Mouse (Mus musculus) CH12.LX (cell line): Measurements from ENCODE around the gene A630001G21Rik. TPM values are rescaled to one million over a fixed set of nuclear protein-coding genes. Genes with fewer than 3 reads are reported as not detected.

Experiments
- DNase-seq: peaks from one replicate; pipeline ENCODE4 v3.0.0-alpha.2; 2013; ENCODE audit errors: extremely low read depth
- H3K27ac ChIP-seq: 2 replicates; pipeline ENCODE4 v1.5.1; 2012; ENCODE audit warnings: low read depth, mild to moderate bottlenecking, control low read depth, moderate library complexity; ENCODE audit not compliant: insufficient read depth
- H3K27me3 ChIP-seq: replicated peaks from 2 replicates; pipeline ENCODE3; 2012; ENCODE audit warnings: inconsistent platforms
- H3K36me3 ChIP-seq, 2 experiments: replicated peaks in 1 of 2; 2 replicates each; pipeline versions ENCODE3 to v1.6.1; 2012; ENCODE audit warnings: inconsistent platforms in 1 of 2, low read length in 1 of 2, mild to moderate bottlenecking in 1 of 2, mixed read lengths in 1 of 2, moderate library complexity in 1 of 2; ENCODE audit not compliant: control insufficient read depth in 1 of 2, insufficient read depth in 1 of 2
- H3K4me1 ChIP-seq, 2 experiments: 2 replicates each; pipeline ENCODE4 v1.6.1; 2012; ENCODE audit warnings: inconsistent platforms in 1 of 2, moderate library complexity in 1 of 2; ENCODE audit not compliant: insufficient read depth in 2 of 2, control insufficient read depth in 1 of 2
- H3K4me2 ChIP-seq: 2 replicates; pipeline ENCODE4 v1.6.1; 2012; ENCODE audit warnings: low read depth, mild to moderate bottlenecking, control low read depth; ENCODE audit not compliant: poor library complexity, insufficient read depth, severe bottlenecking
- H3K4me3 ChIP-seq, 3 experiments: fragments of 150-350 bp in 1 of 3; sonication (generic) in 1 of 3; replicated peaks in 1 of 3; 2 replicates each; pipeline versions ENCODE3 to v1.5.1; 2011 to 2012; ENCODE audit warnings: low read depth in 2 of 3, low read length in 2 of 3, mild to moderate bottlenecking in 2 of 3, moderate library complexity in 2 of 3, control low read depth in 1 of 3, improper control_type of control experiment in 1 of 3, inconsistent platforms in 1 of 3, mixed read lengths in 1 of 3; ENCODE audit not compliant: poor library complexity in 1 of 3
- H3K79me2 ChIP-seq: replicated peaks from 2 replicates; pipeline ENCODE4 v1.6.1; 2012; ENCODE audit warnings: mild to moderate bottlenecking, moderate library complexity; ENCODE audit not compliant: control insufficient read depth, poor library complexity, insufficient read depth, severe bottlenecking; ENCODE audit errors: extremely low read depth
- H3K9ac ChIP-seq: 2 replicates; pipeline ENCODE4 v1.6.1; 2012; ENCODE audit warnings: low read depth, mild to moderate bottlenecking, control low read depth, moderate library complexity; ENCODE audit not compliant: insufficient read depth
- H3K9me3 ChIP-seq: replicated peaks from 2 replicates; pipeline ENCODE3; 2012; ENCODE audit warnings: low read length, inconsistent platforms, mixed read lengths
- BHLHE40 ChIP-seq: IDR thresholded peaks from 2 replicates; pipeline ENCODE4 v1.6.1; 2011; ENCODE audit warnings: mild to moderate bottlenecking, low read depth, low read length, improper control_type of control experiment
- CHD2 ChIP-seq: IDR thresholded peaks from 2 replicates; pipeline ENCODE4 v1.6.1; 2011; ENCODE audit warnings: low read length, improper control_type of control experiment
- E2F4 ChIP-seq: IDR thresholded peaks from 2 replicates; pipeline ENCODE4 v1.6.1; 2011; ENCODE audit warnings: low read depth, low read length, improper control_type of control experiment; ENCODE audit not compliant: insufficient replicate concordance
- GABPA ChIP-seq: IDR thresholded peaks from 2 replicates; pipeline ENCODE4 v1.6.1; 2012; ENCODE audit warnings: low read depth, low read length, improper control_type of control experiment, inconsistent platforms; ENCODE audit not compliant: insufficient replicate concordance
- HCFC1 ChIP-seq: IDR thresholded peaks from 2 replicates; pipeline ENCODE4 v1.6.1; 2012; ENCODE audit warnings: low read depth, mild to moderate bottlenecking, inconsistent platforms, low read length, improper control_type of control experiment
- JUND ChIP-seq: conservative IDR thresholded peaks from 2 replicates; pipeline ENCODE4 v1.6.1; 2011; ENCODE audit warnings: low read depth, low read length, improper control_type of control experiment
- MAX ChIP-seq: IDR thresholded peaks from 2 replicates; pipeline ENCODE4 v1.6.1; 2011; ENCODE audit warnings: low read length, improper control_type of control experiment
- NELFE ChIP-seq: IDR thresholded peaks from 2 replicates; pipeline ENCODE4 v1.6.1; 2011; ENCODE audit warnings: low read depth, low read length, improper control_type of control experiment
- POLR2AphosphoS2 ChIP-seq: IDR thresholded peaks from 2 replicates; pipeline ENCODE4 v1.6.1; 2011; ENCODE audit warnings: low read depth, low read length, improper control_type of control experiment
- RAD21 ChIP-seq: IDR thresholded peaks from 2 replicates; pipeline ENCODE4 v1.6.1; 2011; ENCODE audit warnings: low read depth, mild to moderate bottlenecking, low read length, improper control_type of control experiment, moderate library complexity
- RCOR1 ChIP-seq: conservative IDR thresholded peaks from 2 replicates; pipeline ENCODE4 v1.6.1; 2012; ENCODE audit warnings: low read depth, mild to moderate bottlenecking, inconsistent platforms, low read length, improper control_type of control experiment
- SIN3A ChIP-seq: IDR thresholded peaks from 2 replicates; pipeline ENCODE4 v1.6.1; 2012; ENCODE audit warnings: low read length, improper control_type of control experiment, inconsistent platforms
- SMC3 ChIP-seq: IDR thresholded peaks from 2 replicates; pipeline ENCODE4 v1.6.1; 2011; ENCODE audit warnings: low read depth, low read length, improper control_type of control experiment
- TBP ChIP-seq: conservative IDR thresholded peaks from 2 replicates; pipeline ENCODE4 v1.6.1; 2011; ENCODE audit warnings: low read depth, low read length, improper control_type of control experiment
- TCF12 ChIP-seq: IDR thresholded peaks from 2 replicates; pipeline ENCODE4 v1.6.1; 2014; ENCODE audit warnings: low read depth, mild to moderate bottlenecking, inconsistent platforms, low read length, improper control_type of control experiment
- UBTF ChIP-seq: IDR thresholded peaks from 2 replicates; pipeline ENCODE4 v1.6.1; 2012; ENCODE audit warnings: low read depth, mild to moderate bottlenecking, inconsistent platforms, low read length, improper control_type of control experiment, moderate library complexity
- USF1 ChIP-seq: IDR thresholded peaks from 2 replicates; pipeline ENCODE4 v1.6.1; 2014; ENCODE audit warnings: low read depth, mild to moderate bottlenecking, inconsistent platforms, low read length, improper control_type of control experiment
- USF2 ChIP-seq: conservative IDR thresholded peaks from 2 replicates; pipeline ENCODE4 v1.6.1; 2011; ENCODE audit warnings: low read depth, low read length, improper control_type of control experiment
- ZC3H11A ChIP-seq: IDR thresholded peaks from 2 replicates; pipeline ENCODE4 v1.6.1; 2012; ENCODE audit warnings: low read depth, mild to moderate bottlenecking, inconsistent platforms, low read length, improper control_type of control experiment
- ZMIZ1 ChIP-seq: IDR thresholded peaks from 2 replicates; pipeline ENCODE4 v1.6.1; 2012; ENCODE audit warnings: low read depth, mild to moderate bottlenecking, inconsistent platforms, low read length, improper control_type of control experiment
- ZNF384 ChIP-seq: IDR thresholded peaks from 2 replicates; pipeline ENCODE4 v1.6.1; 2012; ENCODE audit warnings: low read depth, low read length, improper control_type of control experiment, inconsistent platforms
- dilution Hi-C: fragments of 300-500 bp; cut with MboI; formaldehyde crosslinking; loops from 2 replicates; pipeline ENCODE4 v1.14.3; 2020; ENCODE audit warnings: low sequenced_read_pairs; ENCODE audit not compliant: extremely low pct_unique_long_range_greater_than_20kb, extremely low pct_ligation_motif_present
- in situ Hi-C: fragments of 300-500 bp; cut with MboI; formaldehyde crosslinking; loops from 3 replicates; pipeline ENCODE4 v1.14.3; 2019; ENCODE audit warnings: low sequenced_read_pairs, low pct_ligation_motif_present, low pct_unique_long_range_greater_than_20kb, mixed read lengths
- polyA plus RNA-seq: library from polyadenylated mRNA; unstranded; fragments of >175 nt; gene quantifications from 2 replicates; pipeline ENCODE4 v1.2.1, GENCODE M21; 2012; ENCODE audit warnings: low read depth; ENCODE audit not compliant: insufficient read length
- total RNA-seq, 2 experiments: library from RNA; depleted of rRNA; stranded (reverse); fragments of 300-350 nt in 1 of 2; fragments of >200 nt in 1 of 2; gene quantifications; 2 replicates each; pipeline ENCODE4 v1.2.3; 2012 to 2014

A630001G21Rik gene
- total and polyA plus RNA-seq, 3 experiments = 55.8 to 151 (median 139) TPM

GRCm38 (mm10) chr1:85692281-85692680 lies 86.2 kb downstream of the A630001G21Rik start:
- in situ Hi-C loops = no loop called here
- Histone ChIP-seq H3K4me3 (no peak overlapping the region), H3K9ac (no peak overlapping the region)

GRCm38 (mm10) chr1:85690544-85690943 lies 87.9 kb downstream of the A630001G21Rik start:
- H3K4me3 ChIP-seq = no peak overlapping the region
- no peak overlapping the region for H3K27ac ChIP-seq
- peaks cover 5 to 37% of the 10 kb centered on the region in 2 experiments for H3K36me3 ChIP-seq
- no peak overlapping the region for H3K9ac ChIP-seq
- in situ Hi-C loops = no loop called here
- dilution Hi-C loops = no loop called here
- H3K79me2 ChIP-seq = no peaks in the 10 kb centered on the region
- H3K4me2 ChIP-seq = no peak overlapping the region
- no peak for DNase-seq
- peaks cover 10 to 21% of the 10 kb centered on the region in 2 experiments for H3K4me1 ChIP-seq
- H3K9me3 ChIP-seq = peaks cover 2% of the 10 kb centered on the region
- no peak for TF ChIP-seq NELFE
- no peak for TF ChIP-seq JUND
- no peak for TF ChIP-seq UBTF
- no peak for TF ChIP-seq USF2
- TF ChIP-seq ZNF384 = no peak
- TF ChIP-seq POLR2AphosphoS2 = no peak
- TF ChIP-seq ZC3H11A = no peak
- TF ChIP-seq SMC3 = no peak
- no peak for TF ChIP-seq RCOR1
- no peak for TF ChIP-seq BHLHE40
- no peaks in the 10 kb centered on the region for H3K27me3 ChIP-seq

More at GRCm38 (mm10) chr1:85692281-85692680, 86.2 kb downstream of the A630001G21Rik start:
- peaks cover 8 to 47% of the 10 kb centered on the region in 2 experiments for H3K36me3 ChIP-seq
- dilution Hi-C loops = no loop called here
- no peak for TF ChIP-seq BHLHE40
- TF ChIP-seq CHD2 = no peak
- no peak for TF ChIP-seq E2F4
- TF ChIP-seq RCOR1 = no peak
- no peak for TF ChIP-seq HCFC1
- no peak for TF ChIP-seq RAD21
- TF ChIP-seq SIN3A = no peak
- no peak for TF ChIP-seq MAX
- no peak for TF ChIP-seq USF1
- no peak for TF ChIP-seq ZMIZ1
- TF ChIP-seq TCF12 = no peak
- TF ChIP-seq TBP = no peak
- TF ChIP-seq SMC3 = no peak
- no peak for TF ChIP-seq GABPA
- TF ChIP-seq, all 38 proteins: peak for 0
- H3K27ac ChIP-seq = no peak overlapping the region
- H3K4me1 ChIP-seq = peaks cover 5 to 18% of the 10 kb centered on the region in 2 experiments
- H3K4me2 ChIP-seq = no peak overlapping the region
- DNase-seq = no peak
- no peaks in the 10 kb centered on the region for H3K9me3 ChIP-seq
- no peaks in the 10 kb centered on the region for H3K79me2 ChIP-seq
- H3K27me3 ChIP-seq = no peaks in the 10 kb centered on the region
